Mouse (Mus musculus) cortical plate, adult 2 months (tissue): ENCODE results near the gene Prepl.

Source experiments
- CTCF ChIP-seq: fragments of 200-500 bp; IDR thresholded peaks from 2 replicates; pipeline ENCODE4 v1.5.1; 2011; ENCODE audit warnings: mild to moderate bottlenecking, control low read depth, low read length; ENCODE audit not compliant: insufficient read depth; ENCODE audit errors: extremely low read depth
- POLR2A ChIP-seq: fragments of 200-500 bp; IDR thresholded peaks from 2 replicates; pipeline ENCODE4 v1.6.1; 2011; ENCODE audit warnings: mild to moderate bottlenecking, low read length, control low read depth; ENCODE audit not compliant: insufficient read depth; ENCODE audit errors: extremely low read depth

GRCm38 (mm10) chr17:85013485-85013884, 76.6 kb downstream of the Prepl start:
- no peak for TF ChIP-seq POLR2A
- no peak for TF ChIP-seq CTCF
